26 mouse cellular contexts compared by ENCODE assay signal in genomic region chr2:76541900-76542299, GRCm38 (mm10).
DNase-seq lines count a peak whose midpoint lies in the region; ATAC-seq and TF ChIP-seq lines count a peak whose summit lies in the region.
"Had no signal": no experiment of that assay in that cellular context is flagged by ENCODE, and none has a peak within 500 bp of the region (broad histone marks: within the 10 kb centered on the region; RNA-seq: fewer than 3 reads in every experiment).

No protein-coding gene starts in this region.

- no peak for DNase-seq in G1E (ENCODE audit: low spot score)
- DNase-seq in c-Kit-positive CD71-negative TER-119-negative erythroid progenitor cells, embryonic 14.5 days (ENCODE audit: low read depth) = peak; percentile 10
- DNase-seq in heart, postnatal 36 days = no peak
- DNase-seq in left cerebral cortex, adult 18-20 months (ENCODE audit: low spot score in 2 of 2) = no peak
- no peak for DNase-seq in testis, postnatal 10 days (ENCODE audit: low spot score)
- DNase-seq: adrenal gland, adult 2 months; adrenal gland, postnatal 14 days; B cell, adult 2 months; cerebellum, adult 11-12 months; cerebellum, adult 8-10 months; cerebellum, postnatal 10 days; cerebellum, postnatal 36 days; gastrocnemius, postnatal 10 days; gastrocnemius, postnatal 36 days; heart, adult 11 months; heart, postnatal 14 days had no signal

- H3K4me1 ChIP-seq in G1E (ENCODE audit: insufficient read depth, low read depth, low read length) = peaks cover 2% of the 10 kb centered on the region; the same call in 1 of the 2 replicates
- H3K4me1 ChIP-seq: intestine, embryonic 15.5 days had no signal

- TF ChIP-seq CTCF in G1E (IDR thresholded peaks at IDR 0.05; ENCODE audit: low read depth, low read length) = no peak

- no peaks in the 10 kb centered on the region for H3K36me3 ChIP-seq in G1E (replicated peaks)
- H3K36me3 ChIP-seq: forebrain, embryonic 10.5 days; heart, embryonic 13.5 days; hindbrain, embryonic 10.5 days; hindbrain, embryonic 13.5 days; intestine, embryonic 15.5 days had no signal

- H3K4me3 ChIP-seq in G1E (ENCODE audit: low read depth, low read length) = no peak overlapping the region
- H3K4me3 ChIP-seq: forebrain, embryonic 10.5 days; forebrain, embryonic 13.5 days; heart, embryonic 13.5 days; hindbrain, embryonic 10.5 days; hindbrain, embryonic 13.5 days; intestine, embryonic 15.5 days had no signal

- intact Hi-C loops in heart, postnatal 36 days (cut with DNase I) = no loop called here

- ATAC-seq in G1E (ENCODE audit: extremely low read depth, insufficient number of reproducible peaks, low FRiP score, poor library complexity, severe bottlenecking) = peak; percentile 40; the same call in 1 of the 2 replicates
- peak; percentile 98 for ATAC-seq in hematopoietic stem cell, adult 5-6 weeks (replicated peaks in 1 of 2; ENCODE audit: insufficient read depth in 1 of 2, low FRiP score in 2 of 2, low TSS enrichment in 1 of 2, low read depth in 1 of 2, poor library complexity in 2 of 2, severe bottlenecking in 2 of 2)
- ATAC-seq in megakaryocyte-erythroid progenitor cell, adult 5-6 weeks (replicated peaks; ENCODE audit: low FRiP score, low TSS enrichment, poor library complexity, severe bottlenecking) = 0 out of 2 replicates have a peak, but pooled peaks have one; percentile 52
- ATAC-seq: forebrain, embryonic 13.5 days; forebrain, embryonic 16.5 days; hindbrain, embryonic 16.5 days; intestine, embryonic 15.5 days had no signal

- H3K27me3 ChIP-seq in G1E (ENCODE audit: insufficient read depth, low read length) = no peaks in the 10 kb centered on the region
- H3K27me3 ChIP-seq: forebrain, embryonic 13.5 days; heart, embryonic 13.5 days; hindbrain, embryonic 13.5 days; intestine, embryonic 15.5 days had no signal

- peaks cover 7% of the 10 kb centered on the region for H3K9me3 ChIP-seq in G1E (replicated peaks)
- H3K9me3 ChIP-seq: forebrain, embryonic 10.5 days; forebrain, embryonic 13.5 days; heart, embryonic 13.5 days; hindbrain, embryonic 10.5 days; hindbrain, embryonic 13.5 days; intestine, embryonic 15.5 days had no signal

Comparison
In these comparisons a context has a peak if more than half of its experiments do, and no peak if none do; other contexts are left out.
1. ATAC-seq: peak in every context shown above with its lines; median percentile 98 in hematopoietic stem cell, adult 5-6 weeks; 52 in megakaryocyte-erythroid progenitor cell, adult 5-6 weeks; 40 in G1E.